ENCODE assay signal across 12 mouse cellular contexts in the genomic region with DNA sequence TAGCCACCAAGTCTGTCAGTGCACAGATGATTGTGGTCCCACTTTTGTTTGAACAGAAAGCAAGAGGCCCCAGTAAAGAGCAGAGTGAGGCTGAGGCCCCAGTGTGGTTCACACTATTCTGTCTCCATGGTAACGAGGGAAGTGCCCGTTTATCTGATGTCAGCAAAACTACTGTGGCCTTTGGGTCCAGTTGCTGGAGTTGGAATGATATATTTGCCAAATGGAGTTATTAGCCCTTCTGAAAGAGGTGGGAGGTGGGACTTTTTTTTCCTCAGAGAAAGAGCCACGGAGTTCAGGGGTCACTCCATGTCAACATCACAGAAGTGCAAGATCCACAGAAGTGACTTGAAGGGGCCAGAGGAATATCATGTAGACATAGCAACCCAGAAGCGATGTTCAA. TPM values are rescaled to one million over a fixed set of nuclear protein-coding genes. Genes with fewer than 3 reads are reported as not detected.
A peak's percentile ranks its signal among the peaks of the same experiment; 100 is the strongest.
DNase-seq lines count a peak whose midpoint lies in the region; ATAC-seq and TF ChIP-seq lines count a peak whose summit lies in the region.
"Had no signal": no experiment of that assay in that cellular context is flagged by ENCODE, and none has a peak within 500 bp of the region (broad histone marks: within the 10 kb centered on the region; RNA-seq: fewer than 3 reads in every experiment).

No protein-coding gene starts in this region.

- WGBS in forebrain, embryonic 14.5 days: 52% methylated on average over 4 of the region's 4 CpGs
- WGBS in forebrain, embryonic 11.5 days: 49% methylated on average over 4 of the region's 4 CpGs
- WGBS in kidney, postnatal 0 days: 33% methylated on average over 4 of the region's 4 CpGs
- WGBS in stomach, embryonic 16.5 days: 25% methylated on average over 4 of the region's 4 CpGs
- WGBS in heart, embryonic 12.5 days: 51% methylated on average over 4 of the region's 4 CpGs

- H3K27ac ChIP-seq in forebrain, embryonic 14.5 days (ENCODE audit: low read depth, low read length): no peak overlapping the region
- no peak overlapping the region for H3K27ac ChIP-seq in forebrain, embryonic 11.5 days (ENCODE audit: low read depth, low read length)
- H3K27ac ChIP-seq in kidney, postnatal 0 days: no peak overlapping the region
- H3K27ac ChIP-seq in stomach, embryonic 16.5 days (ENCODE audit: low read length): no peak overlapping the region
- H3K27ac ChIP-seq in heart, embryonic 12.5 days (ENCODE audit: poor library complexity, severe bottlenecking): no peak overlapping the region
- H3K27ac ChIP-seq: midbrain, embryonic 12.5 days had no signal

- H3K4me3 ChIP-seq in forebrain, embryonic 14.5 days (ENCODE audit: low read depth, low read length): no peak overlapping the region
- H3K4me3 ChIP-seq in forebrain, embryonic 11.5 days (ENCODE audit: low read depth, low read length): no peak overlapping the region
- H3K4me3 ChIP-seq in kidney, postnatal 0 days (replicated peaks; ENCODE audit: low read depth, low read length): no peak overlapping the region
- H3K4me3 ChIP-seq in stomach, embryonic 16.5 days (replicated peaks; ENCODE audit: low read length): no peak overlapping the region
- no peak overlapping the region for H3K4me3 ChIP-seq in heart, embryonic 12.5 days
- H3K4me3 ChIP-seq: midbrain, embryonic 12.5 days had no signal

- H3K9me3 ChIP-seq in forebrain, embryonic 14.5 days (replicated peaks; ENCODE audit: control insufficient read depth, low read length): no peaks in the 10 kb centered on the region
- H3K9me3 ChIP-seq in forebrain, embryonic 11.5 days (ENCODE audit: control insufficient read depth, low read length): no peaks in the 10 kb centered on the region
- no peaks in the 10 kb centered on the region for H3K9me3 ChIP-seq in kidney, postnatal 0 days (replicated peaks; ENCODE audit: low read length)
- H3K9me3 ChIP-seq in stomach, embryonic 16.5 days (replicated peaks; ENCODE audit: control insufficient read depth, low read length): no peaks in the 10 kb centered on the region
- no peaks in the 10 kb centered on the region for H3K9me3 ChIP-seq in heart, embryonic 12.5 days (replicated peaks)
- H3K9me3 ChIP-seq: midbrain, embryonic 12.5 days had no signal

- H3K9ac ChIP-seq in forebrain, embryonic 14.5 days (ENCODE audit: low read length): no peak overlapping the region
- no peak overlapping the region for H3K9ac ChIP-seq in forebrain, embryonic 11.5 days (ENCODE audit: low read length)
- no peak overlapping the region for H3K9ac ChIP-seq in kidney, postnatal 0 days (ENCODE audit: low read depth, low read length)
- no peak overlapping the region for H3K9ac ChIP-seq in stomach, embryonic 16.5 days (ENCODE audit: low read length)
- H3K9ac ChIP-seq in heart, embryonic 12.5 days: no peak overlapping the region
- H3K9ac ChIP-seq: midbrain, embryonic 12.5 days had no signal

- DNase-seq in forebrain, embryonic 14.5 days (ENCODE audit: low spot score): peak; percentile 59
- DNase-seq in forebrain, embryonic 11.5 days (ENCODE audit: low spot score): no peak
- DNase-seq in retina, embryonic 14.5 days (ENCODE audit: low spot score): peak; percentile 43
- DNase-seq in retina, postnatal 1 day: no peak
- DNase-seq in kidney, postnatal 0 days (ENCODE audit: low spot score): peak; percentile 56
- no peak for DNase-seq in right cerebral cortex, postnatal 10 days (ENCODE audit: low spot score in 2 of 2)
- DNase-seq: adrenal gland, postnatal 10 days; gastrocnemius, postnatal 14 days; right cerebral cortex, postnatal 4 days had no signal

- no peaks in the 10 kb centered on the region for H3K27me3 ChIP-seq in forebrain, embryonic 14.5 days (replicated peaks; ENCODE audit: control insufficient read depth, insufficient read depth, low read length)
- H3K27me3 ChIP-seq in forebrain, embryonic 11.5 days (ENCODE audit: control insufficient read depth, insufficient read depth, low read length): no peaks in the 10 kb centered on the region
- no peaks in the 10 kb centered on the region for H3K27me3 ChIP-seq in kidney, postnatal 0 days (ENCODE audit: insufficient read depth, low read length)
- no peaks in the 10 kb centered on the region for H3K27me3 ChIP-seq in stomach, embryonic 16.5 days (ENCODE audit: control insufficient read depth, insufficient read depth, low read length)
- no peaks in the 10 kb centered on the region for H3K27me3 ChIP-seq in heart, embryonic 12.5 days (replicated peaks)

- TF ChIP-seq CTCF in kidney, postnatal 0 days (IDR thresholded peaks at IDR 0.05; ENCODE audit: low read depth): no peak

- H3K36me3 ChIP-seq in forebrain, embryonic 14.5 days (ENCODE audit: control insufficient read depth, insufficient read depth, low read length): no peaks in the 10 kb centered on the region
- H3K36me3 ChIP-seq in forebrain, embryonic 11.5 days (ENCODE audit: control insufficient read depth, insufficient read depth, low read length): no peaks in the 10 kb centered on the region
- no peaks in the 10 kb centered on the region for H3K36me3 ChIP-seq in kidney, postnatal 0 days (ENCODE audit: insufficient read depth, low read length)
- no peaks in the 10 kb centered on the region for H3K36me3 ChIP-seq in stomach, embryonic 16.5 days (ENCODE audit: control insufficient read depth, insufficient read depth, low read length)
- no peaks in the 10 kb centered on the region for H3K36me3 ChIP-seq in heart, embryonic 12.5 days
- H3K36me3 ChIP-seq: midbrain, embryonic 12.5 days had no signal

- no peak overlapping the region for H3K4me2 ChIP-seq in forebrain, embryonic 14.5 days (ENCODE audit: low read length)
- no peak overlapping the region for H3K4me2 ChIP-seq in forebrain, embryonic 11.5 days (ENCODE audit: low read depth, low read length, severe bottlenecking)
- H3K4me2 ChIP-seq in kidney, postnatal 0 days (ENCODE audit: low read length): no peak overlapping the region
- H3K4me2 ChIP-seq in stomach, embryonic 16.5 days (ENCODE audit: low read depth, low read length): no peak overlapping the region
- H3K4me2 ChIP-seq in heart, embryonic 12.5 days: no peak overlapping the region
- H3K4me2 ChIP-seq: midbrain, embryonic 12.5 days had no signal

- H3K4me1 ChIP-seq in forebrain, embryonic 14.5 days (ENCODE audit: control insufficient read depth, insufficient read depth, low read length): 0 out of 2 replicates have a peak, but pooled peaks cover 6% of the 10 kb centered on the region
- H3K4me1 ChIP-seq in forebrain, embryonic 11.5 days (replicated peaks; ENCODE audit: control insufficient read depth, insufficient read depth, low read length): peaks cover 9% of the 10 kb centered on the region; the same call in 1 of the 2 replicates
- H3K4me1 ChIP-seq in kidney, postnatal 0 days (replicated peaks; ENCODE audit: insufficient read depth, low read length): peaks cover 24% of the 10 kb centered on the region
- H3K4me1 ChIP-seq in stomach, embryonic 16.5 days (ENCODE audit: control insufficient read depth, insufficient read depth, low read length): peaks cover 31% of the 10 kb centered on the region
- H3K4me1 ChIP-seq in heart, embryonic 12.5 days (replicated peaks): peaks cover 64% of the 10 kb centered on the region

- no peak for ATAC-seq in forebrain, embryonic 14.5 days
- ATAC-seq in forebrain, embryonic 11.5 days (replicated peaks; ENCODE audit: low FRiP score): no peak
- ATAC-seq in kidney, postnatal 0 days (replicated peaks; ENCODE audit: low FRiP score, low read depth): no peak
- ATAC-seq in stomach, embryonic 16.5 days (ENCODE audit: insufficient read depth, low FRiP score): 0 out of 2 replicates have a peak, but pooled peaks have one; percentile 19
- no peak for ATAC-seq in heart, embryonic 12.5 days (ENCODE audit: insufficient number of reproducible peaks, low FRiP score)

RNA-seq across cellular contexts. Expression of a gene that starts 24.9 kb away (rescaled TPM):
- 5.1 and 5.4 TPM in 2 replicates for polyA plus RNA-seq in forebrain, embryonic 14.5 days (2014; fragmentation: Nextera tagmentation; extraction: Ambion mirVana)
- polyA plus RNA-seq in forebrain, embryonic 11.5 days (2014; fragmentation: Nextera tagmentation; extraction: Ambion mirVana): 16.6 and 17.9 TPM in 2 replicates
- polyA plus RNA-seq in kidney, postnatal 0 days (2015; fragmentation: Nextera tagmentation; extraction: Ambion mirVana): 19.2 and 20.0 TPM in 2 replicates
- polyA plus RNA-seq in stomach, embryonic 16.5 days (2015; fragmentation: Nextera tagmentation; extraction: Ambion mirVana): 14.6 and 15.1 TPM in 2 replicates
- 17.0 and 18.9 TPM in 2 replicates for polyA plus RNA-seq in heart, embryonic 12.5 days (2016; fragmentation: Nextera tagmentation; extraction: Ambion mirVana)

Comparison
In these comparisons a context has a peak if more than half of its experiments do, and no peak if none do; other contexts are left out.
1. DNase-seq: peak in forebrain, embryonic 14.5 days (single experiment), retina, embryonic 14.5 days (single experiment) and kidney, postnatal 0 days (single experiment); none in forebrain, embryonic 11.5 days (single experiment), retina, postnatal 1 day (single experiment) and right cerebral cortex, postnatal 10 days (0 of 2).